Mouse (Mus musculus) cortical plate, adult 2 months (tissue): Measurements from ENCODE around the gene Dnah1. TPM values are rescaled to one million over a fixed set of nuclear protein-coding genes. Genes with fewer than 3 reads are reported as not detected.

Experiments used
- H3K27ac ChIP-seq: fragments of 200-500 bp; 2 replicates; pipeline ENCODE4 v1.5.1; 2012; ENCODE audit warnings: low read length, control low read depth, inconsistent platforms; ENCODE audit not compliant: insufficient read depth
- H3K4me1 ChIP-seq: fragments of 200-500 bp; 2 replicates; pipeline ENCODE4 v1.6.1; 2011; ENCODE audit warnings: low read length; ENCODE audit not compliant: control insufficient read depth, insufficient read depth
- H3K4me3 ChIP-seq: fragments of 200-500 bp; 2 replicates; pipeline ENCODE4 v1.5.1; 2011; ENCODE audit warnings: mild to moderate bottlenecking, low read length, control low read depth; ENCODE audit not compliant: insufficient read depth
- CTCF ChIP-seq: fragments of 200-500 bp; IDR thresholded peaks from 2 replicates; pipeline ENCODE4 v1.5.1; 2011; ENCODE audit warnings: mild to moderate bottlenecking, control low read depth, low read length; ENCODE audit not compliant: insufficient read depth; ENCODE audit errors: extremely low read depth
- POLR2A ChIP-seq: fragments of 200-500 bp; IDR thresholded peaks from 2 replicates; pipeline ENCODE4 v1.6.1; 2011; ENCODE audit warnings: mild to moderate bottlenecking, low read length, control low read depth; ENCODE audit not compliant: insufficient read depth; ENCODE audit errors: extremely low read depth
- polyA plus RNA-seq: library from polyadenylated mRNA; depleted of rRNA; stranded (reverse); fragments of >200 nt; gene quantifications from 2 replicates; pipeline ENCODE4 v1.2.3, GENCODE M21; 2012; rRNA removed

Dnah1 gene
- polyA plus RNA-seq, 1 experiment, result 6.0 TPM

DNA sequence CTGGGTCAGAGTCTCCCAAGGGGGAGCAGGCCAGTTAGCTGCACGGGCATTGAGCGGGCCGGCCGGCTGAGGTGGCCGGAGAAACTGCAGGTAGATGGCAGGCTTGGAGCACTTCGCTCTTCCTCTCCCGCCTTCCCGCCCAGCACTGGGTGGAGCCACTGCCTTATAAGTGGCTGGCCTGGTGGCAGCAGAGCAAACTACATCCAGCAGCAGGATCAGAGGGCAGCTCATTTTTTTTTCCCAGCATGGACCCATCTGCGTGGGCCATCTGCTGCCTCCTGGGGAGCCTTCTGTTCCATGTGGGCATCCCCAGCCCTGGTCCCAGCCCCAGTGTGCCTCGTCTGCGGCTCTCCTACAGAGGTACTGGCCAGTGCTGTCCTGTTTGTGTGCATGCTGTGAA, 106.0 kb downstream of the Dnah1 start, which contains the start of gene Sema3g:
TSS of gene Sema3g (plus strand) at position 195 of the 400 bp plus-strand sequence.
- H3K4me1 ChIP-seq, result no peaks in the 10 kb centered on the region
- TF ChIP-seq CTCF (0 out of 2 replicates have a peak, but pooled peaks have one; percentile 14), POLR2A (no peak)
- H3K4me3 ChIP-seq, result no peak within 1 kb of the TSS
- no peak within 1 kb of the TSS for H3K27ac ChIP-seq

DNA sequence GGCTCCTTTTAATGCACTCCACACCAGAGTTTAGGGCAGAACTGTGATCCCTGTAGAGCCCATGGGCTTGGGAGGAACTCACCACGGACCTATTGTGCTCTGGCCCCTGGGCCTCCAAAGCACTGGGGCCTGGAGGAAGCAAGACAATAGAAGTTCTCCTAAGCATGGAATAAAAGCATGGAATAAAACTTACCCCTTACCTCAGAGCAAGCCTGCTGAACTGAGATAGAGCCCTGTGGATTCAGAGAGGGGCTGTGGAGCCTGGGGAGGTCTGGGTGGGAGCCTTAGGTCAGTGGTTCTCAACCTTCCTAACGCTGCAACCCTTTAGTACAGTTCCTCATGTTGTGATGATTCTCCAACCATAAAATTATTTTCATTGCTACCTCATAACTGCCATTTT, 106.8 kb downstream of the Dnah1 start, which contains the start of gene Nisch:
TSS of gene Nisch (minus strand) at position 101 of the 400 bp plus-strand sequence.
- Histone ChIP-seq H3K4me1 (no peaks in the 10 kb centered on the region), H3K27ac (no peak within 1 kb of the TSS), H3K4me3 (no peak within 1 kb of the TSS)
- TF ChIP-seq POLR2A (no peak), CTCF (no peak)

DNA sequence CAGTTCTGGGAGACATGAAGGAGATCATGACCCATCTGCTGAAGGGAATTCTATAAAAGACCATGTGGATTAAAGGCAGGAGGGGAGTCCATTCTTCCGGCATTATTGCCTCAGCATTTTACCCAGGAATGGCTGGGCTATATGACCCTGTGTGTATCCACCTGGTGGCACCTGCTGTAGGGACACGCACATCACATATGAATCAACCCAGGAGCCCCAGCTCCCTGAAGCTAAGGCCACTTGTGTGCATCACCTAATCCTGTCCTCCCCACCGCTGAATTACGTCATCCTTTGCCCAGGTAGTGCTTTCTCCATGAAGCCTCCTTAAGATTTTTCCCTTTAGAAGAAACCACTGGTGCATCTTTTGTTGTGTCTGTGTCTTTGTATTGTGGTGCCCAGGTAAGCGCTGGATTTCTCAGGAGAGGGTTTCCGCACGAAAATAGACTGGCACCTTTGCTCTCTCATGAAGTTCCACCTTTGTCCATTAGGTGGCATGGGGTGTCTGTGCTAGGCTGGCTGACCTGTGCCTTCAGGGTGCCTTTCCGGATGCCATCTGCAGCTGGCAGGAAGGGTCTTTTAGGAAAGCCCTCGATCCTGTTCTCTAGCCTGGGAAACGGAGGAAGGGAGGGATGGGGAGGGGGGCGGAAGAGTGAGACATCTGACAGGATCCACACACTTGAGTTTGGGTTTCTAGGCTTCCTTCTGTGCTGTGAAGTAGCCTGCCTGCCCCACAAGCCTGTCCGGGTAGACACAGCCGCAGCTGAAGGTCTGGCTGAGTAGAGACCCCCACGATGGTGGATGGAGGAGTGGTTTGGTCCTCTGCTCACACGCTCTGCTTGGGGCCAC, 108.3 kb downstream of the Dnah1 start:
- Histone ChIP-seq H3K27ac (no peak overlapping the region), H3K4me1 (no peaks in the 10 kb centered on the region), H3K4me3 (no peak overlapping the region)
- TF ChIP-seq CTCF (peak; percentile 90), POLR2A (no peak)

DNA sequence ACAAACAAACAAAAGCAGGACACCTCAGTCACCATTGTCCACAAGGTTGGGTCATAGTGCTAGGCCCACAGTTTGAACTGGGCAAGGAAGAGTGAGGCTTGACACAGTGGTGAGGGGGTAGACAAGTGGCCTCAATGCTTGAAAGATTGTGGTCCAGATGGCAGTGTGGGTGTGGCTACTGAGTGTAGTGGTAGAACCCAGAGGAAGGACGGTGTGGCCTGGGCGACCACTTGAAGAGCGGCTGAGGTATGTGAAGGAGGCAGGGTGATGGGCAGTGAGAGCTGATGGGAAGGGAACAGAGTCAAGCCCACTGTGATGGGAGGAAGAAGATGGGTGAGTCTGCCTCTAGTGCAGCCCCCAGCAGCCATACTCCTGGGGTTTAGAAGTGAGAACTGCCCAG, 109.0 kb downstream of the Dnah1 start:
- Histone ChIP-seq H3K27ac (no peak overlapping the region), H3K4me3 (no peak overlapping the region), H3K4me1 (no peaks in the 10 kb centered on the region)
- no peak for TF ChIP-seq CTCF
- TF ChIP-seq POLR2A, result no peak

DNA sequence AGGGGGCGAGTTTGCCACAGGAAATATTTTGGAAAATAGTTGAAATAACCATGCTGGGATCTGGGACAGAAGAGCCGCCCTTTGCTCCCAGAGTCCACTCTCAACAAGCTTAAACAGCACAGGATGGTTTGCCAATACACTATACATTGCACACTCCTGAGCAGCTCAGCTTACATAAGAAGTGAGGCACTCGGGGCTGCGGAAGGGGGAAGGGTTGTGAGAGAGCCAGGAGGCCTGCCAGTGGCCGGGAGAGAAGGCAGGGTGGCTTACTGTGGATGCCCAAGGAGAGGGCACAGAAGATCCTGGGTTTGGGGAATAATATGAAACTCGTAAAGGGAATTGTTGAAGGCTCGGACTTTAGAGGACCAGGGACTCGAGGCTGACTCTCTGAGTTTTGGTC, 109.8 kb downstream of the Dnah1 start:
- no peak for TF ChIP-seq POLR2A
- TF ChIP-seq CTCF, result no peak
- no peak overlapping the region for H3K27ac ChIP-seq
- H3K4me3 ChIP-seq, result no peak overlapping the region
- no peaks in the 10 kb centered on the region for H3K4me1 ChIP-seq

DNA sequence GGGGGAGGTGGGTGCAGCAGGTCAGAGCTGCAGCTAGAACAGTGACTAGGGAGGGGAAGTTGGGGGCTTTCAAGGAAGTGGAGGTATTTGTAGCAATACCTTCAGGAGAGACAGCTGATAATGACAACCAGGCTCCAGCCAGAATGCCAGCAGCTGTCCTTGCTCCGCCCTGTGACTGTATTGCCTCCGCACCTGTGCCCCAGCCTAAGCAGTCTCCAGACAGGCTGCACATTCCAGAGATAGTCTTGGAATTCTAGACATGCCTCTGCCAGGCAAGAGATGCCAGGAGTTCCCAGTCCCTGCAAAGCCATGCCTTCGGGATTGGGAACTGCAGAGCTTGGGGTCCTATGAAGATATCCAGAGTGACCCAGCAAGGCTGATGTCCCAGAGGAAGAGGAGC, 111.2 kb downstream of the Dnah1 start:
- Histone ChIP-seq H3K4me1 (peaks cover under 1% of the 10 kb centered on the region; the same call in 1 of the 2 replicates), H3K4me3 (no peak overlapping the region), H3K27ac (no peak overlapping the region)
- TF ChIP-seq CTCF (no peak), POLR2A (no peak)

DNA sequence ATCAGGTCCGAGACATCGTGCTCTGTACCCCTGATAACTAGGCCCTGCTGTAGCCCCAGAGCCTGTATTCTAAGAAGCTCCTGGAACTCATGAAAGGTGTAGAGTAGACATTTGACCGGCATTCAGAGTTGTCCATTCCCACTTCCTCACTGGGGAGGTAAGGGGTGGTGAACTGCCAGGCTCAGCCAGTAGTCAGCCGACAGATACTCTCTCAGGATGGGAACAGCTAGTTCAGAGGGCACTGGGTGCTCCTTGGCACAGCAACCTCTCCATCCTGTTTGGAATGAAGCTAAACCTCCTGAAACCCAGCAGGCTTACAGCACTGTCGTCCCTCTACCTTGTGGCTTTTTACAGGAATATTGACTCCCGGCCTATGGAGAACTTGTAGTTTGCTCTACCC, 111.8 kb downstream of the Dnah1 start:
- H3K27ac ChIP-seq, result no peak overlapping the region
- no peak overlapping the region for H3K4me3 ChIP-seq
- TF ChIP-seq POLR2A (no peak), CTCF (no peak)
- H3K4me1 ChIP-seq, result peaks cover 4% of the 10 kb centered on the region; the same call in 1 of the 2 replicates

Other genes starting within 250 kb of the Dnah1 start
- 26.7 and 28.4 TPM in 2 replicates for gene Smim4, start 194.9 kb downstream of the Dnah1 start, polyA plus RNA-seq
- gene Nt5dc2, start 192.8 kb downstream of the Dnah1 start, polyA plus RNA-seq, result 12.8 and 13.0 TPM in 2 replicates
- gene Stab1, start 155.3 kb downstream of the Dnah1 start, polyA plus RNA-seq, result 17.0 and 17.6 TPM in 2 replicates
- gene Tnnc1, start 115.6 kb downstream of the Dnah1 start, polyA plus RNA-seq, result 43.3 and 50.1 TPM in 2 replicates
- 293 TPM in 2 replicates for gene Nisch, start 107.0 kb downstream of the Dnah1 start, polyA plus RNA-seq
- gene Sema3g, start 106.0 kb downstream of the Dnah1 start, polyA plus RNA-seq, result 3.1 and 3.2 TPM in 2 replicates
- 5.3 and 7.6 TPM in 2 replicates for gene Phf7, start 72.6 kb downstream of the Dnah1 start, polyA plus RNA-seq
- gene Bap1, start 72.4 kb downstream of the Dnah1 start, polyA plus RNA-seq, result 140 and 143 TPM in 2 replicates
- 31.2 and 32.4 TPM in 2 replicates for gene Capn7, start 12.7 kb upstream of the Dnah1 start, polyA plus RNA-seq
- 43.8 and 55.2 TPM in 2 replicates for gene Sh3bp5, start 112.2 kb upstream of the Dnah1 start, polyA plus RNA-seq
- gene Eaf1, start 170.5 kb upstream of the Dnah1 start, polyA plus RNA-seq, result 11.5 and 13.5 TPM in 2 replicates
- 18.4 and 18.8 TPM in 2 replicates for gene Mettl6, start 171.1 kb upstream of the Dnah1 start, polyA plus RNA-seq